Mouse (Mus musculus): ENCODE measurements around the gene Slc12a3.

GRCm38 (mm10) chr8:94292072-94292471, 36.9 kb upstream of the Slc12a3 start:
- TF ChIP-seq ZKSCAN1 (IDR thresholded peaks at IDR 0.05; ENCODE audit: borderline replicate concordance, low read depth, low read length) (no peak), UBTF (IDR thresholded peaks at IDR 0.05; ENCODE audit: low read depth, low read length) (no peak), CTCF (conservative IDR thresholded peaks at IDR 0.05 in 1 of 2, IDR thresholded peaks at IDR 0.05 in 1 of 2; ENCODE audit: low read depth in 2 of 2, low read length in 2 of 2) (no peak), E2F4 (IDR thresholded peaks at IDR 0.05; ENCODE audit: insufficient replicate concordance, low read depth, low read length) (no peak)

All from CH12.LX (cell line).